Mouse (Mus musculus) CH12.LX (cell line): Measurements from ENCODE around the gene Gm43191.

Experiments used
- CHD1 ChIP-seq: IDR thresholded peaks from 2 replicates; pipeline ENCODE4 v1.6.1; 2012; ENCODE audit warnings: low read depth, low read length, improper control_type of control experiment, inconsistent platforms
- CTCF ChIP-seq, 2 experiments: IDR thresholded peaks in 1 of 2; conservative IDR thresholded peaks in 1 of 2; 2 replicates each; pipeline ENCODE4 v1.5.1; 2011 to 2012; ENCODE audit warnings: low read depth in 2 of 2, low read length in 2 of 2, improper control_type of control experiment in 1 of 2, inconsistent platforms in 1 of 2, mild to moderate bottlenecking in 1 of 2, moderate library complexity in 1 of 2
- MAFK ChIP-seq: IDR thresholded peaks from 2 replicates; pipeline ENCODE4 v1.6.1; 2011; ENCODE audit warnings: low read length, improper control_type of control experiment; ENCODE audit not compliant: insufficient replicate concordance
- MAX ChIP-seq: IDR thresholded peaks from 2 replicates; pipeline ENCODE4 v1.6.1; 2011; ENCODE audit warnings: low read length, improper control_type of control experiment
- MAZ ChIP-seq: IDR thresholded peaks from 2 replicates; pipeline ENCODE4 v1.6.1; 2012; ENCODE audit warnings: low read depth, mild to moderate bottlenecking, inconsistent platforms, low read length, improper control_type of control experiment, moderate library complexity
- MXI1 ChIP-seq: IDR thresholded peaks from 2 replicates; pipeline ENCODE4 v1.6.1; 2011; ENCODE audit warnings: mild to moderate bottlenecking, low read depth, low read length, improper control_type of control experiment
- PAX5 ChIP-seq: IDR thresholded peaks from 2 replicates; pipeline ENCODE4 v1.6.1; 2012; ENCODE audit warnings: low read length, inconsistent platforms, mixed read lengths
- POLR2A ChIP-seq: IDR thresholded peaks from 2 replicates; pipeline ENCODE4 v1.6.1; 2011; ENCODE audit warnings: low read depth, mild to moderate bottlenecking, improper control_type of control experiment, low read length
- RCOR1 ChIP-seq: conservative IDR thresholded peaks from 2 replicates; pipeline ENCODE4 v1.6.1; 2012; ENCODE audit warnings: low read depth, mild to moderate bottlenecking, inconsistent platforms, low read length, improper control_type of control experiment
- ZC3H11A ChIP-seq: IDR thresholded peaks from 2 replicates; pipeline ENCODE4 v1.6.1; 2012; ENCODE audit warnings: low read depth, mild to moderate bottlenecking, inconsistent platforms, low read length, improper control_type of control experiment
- ZMIZ1 ChIP-seq: IDR thresholded peaks from 2 replicates; pipeline ENCODE4 v1.6.1; 2012; ENCODE audit warnings: low read depth, mild to moderate bottlenecking, inconsistent platforms, low read length, improper control_type of control experiment

GRCm38 (mm10) chr3:116723496-116724481, 42.7 kb upstream of the Gm43191 start:
- TF ChIP-seq MAFK: no peak
- TF ChIP-seq CHD1: no peak
- TF ChIP-seq ZMIZ1: no peak
- no peak for TF ChIP-seq ZC3H11A
- TF ChIP-seq CTCF (conservative IDR thresholded peaks at IDR 0.05 in 1 of 2, IDR thresholded peaks at IDR 0.05 in 1 of 2; ENCODE audit: low read depth in 2 of 2, low read length in 2 of 2): no peak
- no peak for TF ChIP-seq POLR2A
- TF ChIP-seq RCOR1: no peak
- no peak for TF ChIP-seq MAX
- no peak for TF ChIP-seq PAX5
- TF ChIP-seq MAZ: no peak
- no peak for TF ChIP-seq MXI1
